Mouse (Mus musculus) MEL (cell line): Measurements from ENCODE around the gene Pcgf2.

ENCODE experiments used
- CHD1 ChIP-seq: IDR thresholded peaks from 2 replicates; pipeline ENCODE4 v1.6.1; 2012; ENCODE audit warnings: low read depth, mild to moderate bottlenecking, inconsistent platforms, low read length, improper control_type of control experiment
- CHD2 ChIP-seq: IDR thresholded peaks from 2 replicates; pipeline ENCODE4 v1.6.1; 2011; ENCODE audit warnings: low read length, improper control_type of control experiment
- CTCF ChIP-seq, 3 experiments: IDR thresholded peaks in 2 of 3; conservative IDR thresholded peaks in 1 of 3; 2 replicates each; pipeline ENCODE4 v1.5.1; 2011 to 2012; ENCODE audit warnings: low read length in 3 of 3, low read depth in 2 of 3, mild to moderate bottlenecking in 2 of 3, improper control_type of control experiment in 1 of 3, inconsistent platforms in 1 of 3, mixed read lengths in 1 of 3, moderate library complexity in 1 of 3; ENCODE audit not compliant: control insufficient read depth in 1 of 3, insufficient read depth in 1 of 3, poor library complexity in 1 of 3, severe bottlenecking in 1 of 3
- EP300 ChIP-seq, 2 experiments: IDR thresholded peaks; 2 replicates each; pipeline ENCODE4 v1.6.1; 2011; ENCODE audit warnings: improper control_type of control experiment in 2 of 2, low read length in 2 of 2, low read depth in 1 of 2, mild to moderate bottlenecking in 1 of 2
- GATA1 ChIP-seq: IDR thresholded peaks from 2 replicates; pipeline ENCODE4 v1.6.1; 2011; ENCODE audit warnings: low read depth, low read length, improper control_type of control experiment
- KAT2A ChIP-seq: conservative IDR thresholded peaks from 2 replicates; pipeline ENCODE4 v1.6.1; 2012; ENCODE audit warnings: low read depth, low read length, improper control_type of control experiment, inconsistent platforms
- MAFK ChIP-seq: IDR thresholded peaks from 2 replicates; pipeline ENCODE4 v1.6.1; 2011; ENCODE audit warnings: low read depth, mild to moderate bottlenecking, low read length, improper control_type of control experiment, borderline replicate concordance
- MEF2A ChIP-seq: IDR thresholded peaks from 2 replicates; pipeline ENCODE4 v1.6.1; 2014; ENCODE audit warnings: low read depth, mild to moderate bottlenecking, inconsistent platforms, low read length, improper control_type of control experiment; ENCODE audit not compliant: poor library complexity, insufficient replicate concordance, severe bottlenecking; ENCODE audit errors: extremely low read depth
- POLR2A ChIP-seq, 2 experiments: IDR thresholded peaks; 2 replicates each; pipeline ENCODE4 v1.6.1; 2011 to 2012; ENCODE audit warnings: low read length in 2 of 2, mild to moderate bottlenecking in 2 of 2, control low read depth in 1 of 2, improper control_type of control experiment in 1 of 2, low read depth in 1 of 2, moderate library complexity in 1 of 2; ENCODE audit not compliant: control insufficient read depth in 1 of 2, insufficient read depth in 1 of 2, poor library complexity in 1 of 2
- POLR2AphosphoS2 ChIP-seq: IDR thresholded peaks from 2 replicates; pipeline ENCODE4 v1.6.1; 2011; ENCODE audit warnings: low read length, improper control_type of control experiment
- RCOR1 ChIP-seq: IDR thresholded peaks from 2 replicates; pipeline ENCODE4 v1.6.1; 2012; ENCODE audit warnings: low read depth, mild to moderate bottlenecking, inconsistent platforms, low read length, improper control_type of control experiment
- TCF12 ChIP-seq: IDR thresholded peaks from 2 replicates; pipeline ENCODE4 v1.6.1; 2014; ENCODE audit warnings: low read depth, mild to moderate bottlenecking, inconsistent platforms, low read length, improper control_type of control experiment, moderate library complexity
- USF1 ChIP-seq: IDR thresholded peaks from 2 replicates; pipeline ENCODE4 v1.6.1; 2014; ENCODE audit warnings: low read depth, mild to moderate bottlenecking, inconsistent platforms, low read length, improper control_type of control experiment, moderate library complexity
- ZNF384 ChIP-seq: IDR thresholded peaks from 2 replicates; pipeline ENCODE4 v1.6.1; 2012; ENCODE audit warnings: low read depth, mild to moderate bottlenecking, inconsistent platforms, low read length, improper control_type of control experiment

DNA sequence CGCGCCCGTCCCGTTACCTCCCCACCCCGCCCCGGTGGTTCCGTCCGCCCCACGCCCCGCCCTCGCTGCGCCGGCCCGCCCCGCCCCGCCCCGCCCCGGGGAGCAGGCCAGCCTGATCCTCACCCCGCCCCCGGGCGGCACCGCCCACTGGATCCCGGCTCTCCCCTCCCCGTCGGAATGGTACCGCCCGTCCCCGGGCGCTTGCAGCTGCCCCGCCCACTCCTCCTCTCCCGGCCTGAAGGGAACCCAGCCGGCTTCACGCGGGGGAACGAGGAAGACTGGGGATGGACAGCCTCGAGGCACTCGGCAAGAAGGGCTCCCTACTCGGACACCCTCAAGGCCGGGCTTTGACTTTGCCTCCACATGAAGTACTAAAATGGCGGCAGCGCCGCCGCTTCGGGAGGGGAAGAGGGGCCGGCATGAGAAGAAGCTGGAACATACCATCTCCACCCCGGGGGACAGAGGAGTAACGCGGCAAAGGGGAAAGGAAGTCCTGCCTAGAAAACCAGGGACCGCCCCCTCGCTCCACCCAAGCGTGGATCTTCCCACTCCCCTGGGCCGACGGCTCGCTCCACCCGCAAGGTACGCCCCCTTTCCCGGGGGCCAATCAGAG, 44.5 kb upstream of the Pcgf2 start:
- no peak; the same call in 1 of the 2 replicates for TF ChIP-seq TCF12
- TF ChIP-seq CTCF (IDR thresholded peaks at IDR 0.05 in 2 of 3, conservative IDR thresholded peaks at IDR 0.05 in 1 of 3; ENCODE audit: control insufficient read depth in 1 of 3, insufficient read depth in 1 of 3, low read depth in 2 of 3, low read length in 3 of 3, poor library complexity in 1 of 3, severe bottlenecking in 1 of 3), result 0 out of 6 replicates have a peak, but pooled peaks of 1 of the 3 experiments have one; percentile 0
- TF ChIP-seq ZNF384, result no peak
- TF ChIP-seq POLR2A (IDR thresholded peaks at IDR 0.05; ENCODE audit: control insufficient read depth in 1 of 2, insufficient read depth in 1 of 2, low read depth in 1 of 2, low read length in 2 of 2, poor library complexity in 1 of 2), result peak in 1 of 2 experiments; percentile 86; a peak in 2 of 4 replicates
- no peak for TF ChIP-seq GATA1
- no peak for TF ChIP-seq EP300 (IDR thresholded peaks at IDR 0.05; ENCODE audit: low read depth in 1 of 2, low read length in 2 of 2)
- no peak for TF ChIP-seq CHD2
- no peak for TF ChIP-seq MEF2A
- no peak for TF ChIP-seq USF1
- peak; percentile 74 for TF ChIP-seq POLR2AphosphoS2
- no peak for TF ChIP-seq KAT2A
- peak; percentile 98 for TF ChIP-seq CHD1
- TF ChIP-seq RCOR1, result no peak
- no peak for TF ChIP-seq MAFK
